Mouse (Mus musculus) neutrophil, adult 65 days (primary cell): ENCODE data around the gene Fmo3. TPM values are rescaled to one million over a fixed set of nuclear protein-coding genes. Genes with fewer than 3 reads are reported as not detected.

Experiments
- total RNA-seq: library from RNA; stranded (reverse); gene quantifications from 2 replicates; pipeline ENCODE4 v1.2.4, GENCODE M21; 2023

Fmo3 gene
- not detected in 2 replicates for total RNA-seq

DNA sequence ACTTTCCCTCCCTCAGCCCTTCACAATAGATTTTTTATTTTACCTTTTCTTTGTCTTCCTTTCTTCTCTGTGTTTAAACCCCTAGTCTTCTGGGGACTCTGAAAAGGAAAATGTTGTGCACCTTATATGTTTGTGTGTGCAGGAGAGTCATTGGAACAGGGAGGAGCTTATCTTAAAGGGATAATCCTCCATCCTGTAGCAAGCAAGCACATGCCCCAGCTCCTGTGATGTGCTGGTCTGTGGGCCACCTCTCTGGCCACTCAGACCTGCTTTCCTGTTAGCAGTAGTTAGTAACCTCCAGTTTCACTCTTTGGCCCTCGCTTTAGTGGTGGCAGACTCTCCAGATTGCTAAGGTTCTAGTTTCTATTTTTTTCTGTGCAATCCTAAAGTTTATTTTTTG is at the start of gene Fmo3:
TSS of gene Fmo3 (minus strand) at position 101 of the 400 bp plus-strand sequence.

DNA sequence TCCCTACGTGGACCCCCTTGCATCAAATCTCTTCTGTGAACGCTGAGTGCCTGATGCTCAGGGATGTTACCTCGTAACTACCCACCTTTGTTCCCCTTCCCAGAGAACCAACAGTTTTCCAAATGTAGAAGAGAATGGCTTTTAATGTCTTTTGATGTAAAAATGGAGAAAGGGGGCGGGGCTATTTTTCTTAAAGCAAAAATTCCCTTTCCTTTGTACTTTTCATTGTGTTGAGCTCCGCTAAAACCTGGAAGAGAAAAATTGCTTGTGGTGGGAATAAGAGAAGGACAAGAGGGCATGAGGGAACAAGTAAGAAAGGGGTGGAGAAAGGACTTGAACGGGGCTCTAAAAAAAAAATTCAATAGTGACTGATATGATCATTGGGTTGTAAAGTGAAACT is 46.9 kb downstream of the Fmo3 start, which contains the start of gene Fmo6:
TSS of gene Fmo6 (minus strand) at position 101 of the 400 bp plus-strand sequence.

Other genes with a start within 250 kb of the Fmo3 start
- 169 and 204 TPM in 2 replicates for gene Prrc2c, start 244.0 kb downstream of the Fmo3 start, total RNA-seq
- not detected in 2 replicates for gene Fmo4, start 170.6 kb downstream of the Fmo3 start, total RNA-seq
- not detected in 2 replicates for gene Fmo1, start 117.9 kb downstream of the Fmo3 start, total RNA-seq
- gene Fmo2, start 85.8 kb downstream of the Fmo3 start, total RNA-seq: not detected in 2 replicates
- gene Fmo6, start 47.0 kb downstream of the Fmo3 start, total RNA-seq: not detected in 2 replicates
- not detected in 2 replicates for gene Mroh9, start 101.1 kb upstream of the Fmo3 start, total RNA-seq